Mouse (Mus musculus): ENCODE data around the gene Fam71f2.

Gene Fam71f2

GRCm38 (mm10) chr6:29278513-29279267 is 703 bp upstream of the Fam71f2 start:
- peak; percentile 90 for DNase-seq (ENCODE audit: low read depth)

- no peak for DNase-seq (ENCODE audit: low read depth)
Observed at GRCm38 (mm10) chr6:29280671-29281070, 1.3 kb downstream of the Fam71f2 start.

- DNase-seq (ENCODE audit: low read depth): no peak
Observed at GRCm38 (mm10) chr6:29286870-29287269, 7.5 kb downstream of the Fam71f2 start.

- no peak for DNase-seq (ENCODE audit: low read depth)
Observed at GRCm38 (mm10) chr6:29287481-29287880, 8.1 kb downstream of the Fam71f2 start.

- DNase-seq (ENCODE audit: low read depth): peak; percentile 49
Observed at GRCm38 (mm10) chr6:29287944-29288343, 8.6 kb downstream of the Fam71f2 start.

GRCm38 (mm10) chr6:29288651-29289050 is 9.3 kb downstream of the Fam71f2 start:
- DNase-seq (ENCODE audit: low read depth): peak; percentile 94

GRCm38 (mm10) chr6:29299112-29299511 is 19.7 kb downstream of the Fam71f2 start:
- DNase-seq (ENCODE audit: low read depth): peak; percentile 53

GRCm38 (mm10) chr6:29303251-29303650 is 23.9 kb downstream of the Fam71f2 start:
- no peak for DNase-seq (ENCODE audit: low read depth)

- peak; percentile 52 for DNase-seq (ENCODE audit: low read depth)
Observed at GRCm38 (mm10) chr6:29303726-29304125, 24.3 kb downstream of the Fam71f2 start.

GRCm38 (mm10) chr6:29305462-29305861 is 26.1 kb downstream of the Fam71f2 start:
- DNase-seq (ENCODE audit: low read depth): no peak

- no peak for DNase-seq (ENCODE audit: low read depth)
Observed at GRCm38 (mm10) chr6:29308846-29309605, 29.6 kb downstream of the Fam71f2 start.

GRCm38 (mm10) chr6:29313690-29314202 is 34.4 kb downstream of the Fam71f2 start:
- DNase-seq (ENCODE audit: low read depth): no peak

GRCm38 (mm10) chr6:29317286-29317685 is 37.9 kb downstream of the Fam71f2 start:
- DNase-seq (ENCODE audit: low read depth): peak; percentile 87

- peak; percentile 69 for DNase-seq (ENCODE audit: low read depth)
Observed at GRCm38 (mm10) chr6:29317941-29318340, 38.5 kb downstream of the Fam71f2 start.

- DNase-seq (ENCODE audit: low read depth): peak; percentile 91
Observed at GRCm38 (mm10) chr6:29318879-29319278, 39.5 kb downstream of the Fam71f2 start, which contains the start of gene Fam71f1. Gene Fam71f1, plus strand, starts transcription at chr6:29319140.

- peak; percentile 67 for DNase-seq (ENCODE audit: low read depth)
Observed at GRCm38 (mm10) chr6:29321586-29321985, 42.2 kb downstream of the Fam71f2 start.

- DNase-seq (ENCODE audit: low read depth): no peak
Observed at GRCm38 (mm10) chr6:29322147-29322546, 42.8 kb downstream of the Fam71f2 start.

GRCm38 (mm10) chr6:29322735-29323134 is 43.3 kb downstream of the Fam71f2 start:
- no peak for DNase-seq (ENCODE audit: low read depth)

GRCm38 (mm10) chr6:29326961-29327360 is 47.6 kb downstream of the Fam71f2 start:
- peak; percentile 66 for DNase-seq (ENCODE audit: low read depth)

GRCm38 (mm10) chr6:29329514-29329913 is 50.1 kb downstream of the Fam71f2 start:
- peak; percentile 38 for DNase-seq (ENCODE audit: low read depth)
